Mouse (Mus musculus) limb, embryonic 15.5 days (tissue): ENCODE data around the gene Tmem207. TPM values are rescaled to one million over a fixed set of nuclear protein-coding genes. Genes with fewer than 3 reads are reported as not detected.

Experiments
- ATAC-seq: fragments of 200-750 bp; cut with Nextera tagmentation; 2 replicates; pipeline ENCODE4 v1.8.0; 2017; ENCODE audit warnings: low read depth, moderate TSS enrichment; ENCODE audit not compliant: insufficient number of reproducible peaks, low FRiP score, low TSS enrichment
- H3K27ac ChIP-seq: fragments of 300-500 bp; sonication (generic); 2 replicates; pipeline ENCODE4 v1.5.1; 2015; ENCODE audit warnings: moderate library complexity, mild to moderate bottlenecking, inconsistent platforms
- H3K27me3 ChIP-seq: fragments of 300-500 bp; sonication (generic); 2 replicates; pipeline ENCODE4 v1.6.1; 2015; ENCODE audit warnings: inconsistent platforms
- H3K36me3 ChIP-seq: fragments of 300-500 bp; sonication (generic); 2 replicates; pipeline ENCODE4 v1.6.1; 2015; ENCODE audit warnings: inconsistent platforms
- H3K4me1 ChIP-seq: fragments of 300-500 bp; sonication (generic); 2 replicates; pipeline ENCODE4 v1.6.1; 2015; ENCODE audit warnings: inconsistent platforms
- H3K4me2 ChIP-seq: fragments of 300-500 bp; sonication (generic); 2 replicates; pipeline ENCODE4 v1.6.1; 2015; ENCODE audit warnings: mild to moderate bottlenecking, inconsistent platforms
- H3K4me3 ChIP-seq: fragments of 300-500 bp; sonication (generic); 2 replicates; pipeline ENCODE4 v1.5.1; 2015; ENCODE audit warnings: mild to moderate bottlenecking, inconsistent platforms
- H3K9ac ChIP-seq: fragments of 300-500 bp; sonication (generic); 2 replicates; pipeline ENCODE4 v1.6.1; 2015; ENCODE audit warnings: inconsistent platforms
- H3K9me3 ChIP-seq: fragments of 300-500 bp; sonication (generic); 2 replicates; pipeline ENCODE4 v1.6.1; 2016; ENCODE audit warnings: inconsistent platforms
- WGBS: fragments of 180-500 bp; shearing (Covaris S2); methylation state at CpG from one replicate; pipeline ENCODE4 v1.1.7; 2015; 5-methylcytosine and 5-hydroxymethylcytosine counted together
- polyA plus RNA-seq: library from polyadenylated mRNA; unstranded; fragments of >200 nt; fragmentation: Nextera tagmentation; extraction: Ambion mirVana; gene quantifications from 2 replicates; pipeline ENCODE4 v1.2.1, GENCODE M21; 2015

Tmem207 gene
- not detected in 2 replicates for polyA plus RNA-seq

DNA sequence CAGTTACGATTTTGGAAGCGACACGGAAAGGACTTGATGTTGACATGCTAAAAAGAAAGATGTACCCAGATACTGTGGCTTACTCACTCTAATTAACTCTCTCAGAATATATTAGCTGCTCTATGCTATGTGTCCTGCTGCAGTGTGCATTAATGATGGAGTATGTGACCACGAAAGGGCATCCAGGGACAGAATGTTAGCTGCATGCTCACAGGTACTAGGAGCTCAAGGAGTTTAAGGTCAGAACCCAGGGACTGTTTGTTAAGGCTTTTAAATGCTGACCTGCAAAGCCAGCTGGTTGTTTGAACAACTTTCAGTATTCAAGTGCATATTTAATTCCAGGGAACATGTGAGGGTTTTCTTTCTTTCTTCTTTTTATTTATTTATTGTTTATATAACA, at the start of gene Tmem207:
Gene Tmem207, minus strand, starts transcription at position 101 of the 400 bp plus-strand sequence.
- no peaks in the 10 kb centered on the region for H3K9me3 ChIP-seq
- no peak within 1 kb of the TSS for H3K4me3 ChIP-seq
- no peaks in the 10 kb centered on the region for H3K27me3 ChIP-seq
- ATAC-seq: no peak
- no peak within 1 kb of the TSS for H3K9ac ChIP-seq
- no peaks in the 10 kb centered on the region for H3K4me1 ChIP-seq
- no peaks in the 10 kb centered on the region for H3K36me3 ChIP-seq
- 82% methylated on average over 4 of the region's 4 CpGs for WGBS
- H3K27ac ChIP-seq: no peak within 1 kb of the TSS
- no peak within 1 kb of the TSS for H3K4me2 ChIP-seq

DNA sequence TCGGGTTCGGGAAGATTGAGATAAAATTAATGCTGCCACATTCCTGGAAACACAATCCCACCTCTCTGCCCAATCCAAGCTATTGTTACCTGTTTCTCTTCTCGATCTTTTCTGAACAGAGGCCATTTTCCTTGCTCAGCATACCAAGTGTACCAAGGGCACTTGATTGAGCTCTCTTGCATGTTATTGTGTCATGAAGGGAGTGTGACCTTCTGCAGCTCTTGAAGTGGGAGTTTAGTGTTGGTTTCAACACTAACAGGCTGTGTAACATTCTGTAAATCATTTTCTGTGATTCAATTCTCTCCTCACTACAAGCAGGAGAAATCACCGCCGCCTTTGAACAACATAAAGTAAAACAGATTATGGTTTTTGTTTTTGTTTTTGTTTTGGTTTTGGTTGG, 47.6 kb upstream of the Tmem207 start:
- H3K4me3 ChIP-seq: no peak overlapping the region
- no peaks in the 10 kb centered on the region for H3K36me3 ChIP-seq
- H3K9me3 ChIP-seq: no peaks in the 10 kb centered on the region
- H3K9ac ChIP-seq: no peak overlapping the region
- no peak for ATAC-seq
- H3K4me2 ChIP-seq: no peak overlapping the region
- H3K4me1 ChIP-seq: no peaks in the 10 kb centered on the region
- H3K27ac ChIP-seq: no peak overlapping the region
- WGBS: 89% methylated on average over 5 of the region's 5 CpGs
- no peaks in the 10 kb centered on the region for H3K27me3 ChIP-seq

DNA sequence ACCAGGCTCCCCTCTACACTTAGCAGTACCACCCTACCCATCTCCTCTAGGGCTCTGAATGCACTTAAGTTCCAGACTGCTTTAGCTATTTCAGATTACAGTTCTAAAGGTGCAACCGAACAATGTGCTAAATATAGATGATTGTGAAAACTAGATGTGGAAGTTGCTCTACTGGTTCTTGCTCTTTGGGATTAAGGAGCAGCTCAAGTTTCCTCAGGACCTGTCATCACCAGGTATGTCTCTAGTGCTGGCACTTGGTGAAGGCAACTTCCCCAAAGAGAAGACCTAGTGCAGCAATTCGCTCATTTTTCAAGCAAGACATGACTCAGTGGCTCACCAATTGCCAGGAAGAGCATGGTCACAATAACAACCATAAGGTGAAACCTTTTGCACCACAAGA, 45.3 kb upstream of the Tmem207 start:
- Histone ChIP-seq H3K27ac (no peak overlapping the region), H3K36me3 (no peaks in the 10 kb centered on the region), H3K4me3 (no peak overlapping the region), H3K27me3 (no peaks in the 10 kb centered on the region), H3K9ac (no peak overlapping the region), H3K9me3 (no peaks in the 10 kb centered on the region), H3K4me1 (no peaks in the 10 kb centered on the region), H3K4me2 (no peak overlapping the region)
- WGBS: 71% methylated on average over 2 of the region's 2 CpGs
- ATAC-seq: no peak

DNA sequence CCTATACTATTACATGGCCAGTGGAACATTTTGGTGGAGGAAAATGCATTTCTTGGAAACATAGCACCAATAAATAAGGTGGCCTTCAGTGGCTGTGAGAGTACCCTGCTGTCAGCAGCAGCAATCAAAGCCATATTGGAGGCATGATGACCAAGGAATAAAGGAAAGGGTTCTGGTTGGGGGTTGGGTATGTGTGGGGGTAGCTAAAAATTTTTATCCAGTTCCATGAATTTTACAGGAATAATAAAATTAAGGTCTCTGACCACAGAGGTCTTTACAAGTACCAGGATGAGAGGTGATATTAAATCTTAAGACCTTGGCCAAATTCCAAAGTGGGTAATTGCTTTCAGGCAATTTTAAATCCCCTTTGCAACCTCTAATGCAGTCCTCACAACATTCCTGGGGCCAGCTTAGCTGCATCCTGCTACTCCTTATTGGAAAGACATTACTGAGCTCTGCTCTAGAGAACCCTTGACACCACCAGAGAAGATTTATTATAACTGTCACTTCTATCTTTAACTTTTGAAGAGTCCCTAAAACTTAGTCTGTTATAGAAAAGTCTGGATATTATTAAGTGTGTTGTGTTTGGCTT, 42.9 kb upstream of the Tmem207 start:
- no peak overlapping the region for H3K4me2 ChIP-seq

DNA sequence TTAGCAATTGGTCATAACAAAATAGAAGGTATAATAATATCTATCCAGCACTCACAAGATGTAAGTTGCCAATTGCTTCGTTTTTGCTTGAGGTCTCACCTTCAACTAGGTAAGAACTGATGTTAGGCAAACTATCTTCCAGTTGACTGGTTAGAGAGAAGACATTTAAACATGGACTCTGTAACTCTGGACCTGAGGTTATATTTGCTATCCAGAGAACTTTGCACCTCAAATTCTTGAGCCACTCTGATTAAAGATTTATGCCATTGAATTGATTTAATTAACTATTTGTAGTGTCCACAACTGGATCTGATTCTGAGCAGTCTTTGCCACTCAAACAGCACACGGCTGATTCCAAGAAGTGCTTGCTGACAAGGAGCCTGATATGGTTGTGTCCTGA, 36.2 kb upstream of the Tmem207 start:
- ATAC-seq: no peak
- no peaks in the 10 kb centered on the region for H3K9me3 ChIP-seq
- H3K27ac ChIP-seq: no peak overlapping the region
- no peak overlapping the region for H3K4me2 ChIP-seq
- WGBS: 72% methylated on average over 2 of the region's 2 CpGs
- H3K9ac ChIP-seq: no peak overlapping the region
- no peaks in the 10 kb centered on the region for H3K4me1 ChIP-seq
- H3K36me3 ChIP-seq: no peaks in the 10 kb centered on the region
- no peaks in the 10 kb centered on the region for H3K27me3 ChIP-seq
- H3K4me3 ChIP-seq: no peak overlapping the region

More for the DNA sequence above, 42.9 kb upstream of the Tmem207 start:
- no peak overlapping the region for H3K27ac ChIP-seq
- H3K4me3 ChIP-seq: no peak overlapping the region
- no peak overlapping the region for H3K9ac ChIP-seq
- ATAC-seq: no peak
- H3K27me3 ChIP-seq: no peaks in the 10 kb centered on the region
- no peaks in the 10 kb centered on the region for H3K36me3 ChIP-seq
- H3K4me1 ChIP-seq: no peaks in the 10 kb centered on the region
- no peaks in the 10 kb centered on the region for H3K9me3 ChIP-seq

DNA sequence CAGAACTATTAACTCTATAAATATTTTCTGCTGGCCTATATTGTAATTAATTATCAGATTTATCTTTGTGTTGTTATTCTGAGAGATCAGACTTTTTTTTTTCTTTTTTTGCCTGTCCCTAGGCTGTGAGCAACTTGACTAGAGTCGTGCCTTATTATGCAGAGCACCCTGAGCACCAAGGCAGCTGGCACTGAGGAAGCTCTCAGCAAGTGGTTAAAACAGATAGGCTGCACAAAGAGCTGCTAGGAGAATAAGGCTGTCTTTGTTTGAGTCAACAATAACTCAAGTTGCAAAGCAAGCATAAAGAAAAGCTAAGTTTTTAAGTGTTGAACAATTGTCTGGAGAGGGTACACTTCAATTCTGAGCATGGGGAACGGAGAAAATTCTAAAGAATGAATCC, 35.2 kb upstream of the Tmem207 start:
- no peaks in the 10 kb centered on the region for H3K9me3 ChIP-seq
- H3K27ac ChIP-seq: no peak overlapping the region
- no peaks in the 10 kb centered on the region for H3K27me3 ChIP-seq
- H3K4me1 ChIP-seq: no peaks in the 10 kb centered on the region
- no peak overlapping the region for H3K4me2 ChIP-seq
- WGBS: 47% methylated on average over 2 of the region's 2 CpGs
- no peak overlapping the region for H3K9ac ChIP-seq
- no peaks in the 10 kb centered on the region for H3K36me3 ChIP-seq
- ATAC-seq: no peak
- no peak overlapping the region for H3K4me3 ChIP-seq

DNA sequence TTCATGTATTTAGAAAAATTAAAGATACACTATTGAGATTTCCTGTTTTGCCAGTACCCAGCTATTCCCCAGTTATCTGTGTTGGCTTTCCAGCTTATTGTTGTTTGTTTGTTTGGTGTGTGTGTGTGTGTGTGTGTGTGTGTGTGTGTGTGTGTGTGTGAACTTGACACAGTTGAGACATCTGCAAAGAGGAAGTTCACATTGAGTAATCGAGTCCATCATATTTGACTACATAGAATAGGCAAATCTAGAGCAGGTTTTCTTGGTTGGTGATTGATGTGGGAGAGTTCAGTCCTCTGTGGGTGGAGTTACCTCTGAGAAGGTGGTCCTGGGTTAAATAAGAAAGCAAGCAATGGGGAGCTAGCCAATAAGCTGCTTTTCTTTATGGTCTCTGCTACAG, 32.2 kb upstream of the Tmem207 start:
- Histone ChIP-seq H3K9me3 (no peaks in the 10 kb centered on the region), H3K27ac (no peak overlapping the region), H3K27me3 (no peaks in the 10 kb centered on the region), H3K4me2 (no peak overlapping the region), H3K4me1 (no peaks in the 10 kb centered on the region), H3K9ac (no peak overlapping the region), H3K4me3 (no peak overlapping the region), H3K36me3 (no peaks in the 10 kb centered on the region)
- WGBS: 83% methylated on average over 1 of the region's 1 CpGs
- no peak for ATAC-seq

DNA sequence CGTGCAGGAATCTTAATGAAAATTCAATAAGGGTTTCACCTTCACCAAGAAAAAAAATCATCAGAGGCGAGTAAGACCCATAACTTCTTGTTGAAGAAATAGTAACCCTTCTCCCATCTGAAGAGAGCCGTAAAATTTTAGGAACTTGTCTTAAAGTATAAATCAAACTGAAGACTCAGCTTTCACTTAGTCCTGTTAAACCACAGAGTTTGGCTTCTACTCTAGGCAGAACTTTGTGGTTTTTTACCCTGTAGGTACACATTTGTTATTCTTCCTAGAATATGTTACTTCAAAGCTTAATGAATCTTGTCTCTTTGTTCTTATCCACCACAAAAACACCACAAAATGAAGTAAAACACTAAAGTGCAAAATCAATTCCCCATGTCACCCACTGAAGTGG, 25.7 kb upstream of the Tmem207 start:
- Histone ChIP-seq H3K4me2 (no peak overlapping the region), H3K9ac (no peak overlapping the region), H3K27me3 (no peaks in the 10 kb centered on the region), H3K4me3 (no peak overlapping the region), H3K27ac (no peak overlapping the region), H3K9me3 (no peaks in the 10 kb centered on the region), H3K36me3 (no peaks in the 10 kb centered on the region), H3K4me1 (no peaks in the 10 kb centered on the region)
- WGBS: 36% methylated on average over 3 of the region's 3 CpGs
- no peak for ATAC-seq

DNA sequence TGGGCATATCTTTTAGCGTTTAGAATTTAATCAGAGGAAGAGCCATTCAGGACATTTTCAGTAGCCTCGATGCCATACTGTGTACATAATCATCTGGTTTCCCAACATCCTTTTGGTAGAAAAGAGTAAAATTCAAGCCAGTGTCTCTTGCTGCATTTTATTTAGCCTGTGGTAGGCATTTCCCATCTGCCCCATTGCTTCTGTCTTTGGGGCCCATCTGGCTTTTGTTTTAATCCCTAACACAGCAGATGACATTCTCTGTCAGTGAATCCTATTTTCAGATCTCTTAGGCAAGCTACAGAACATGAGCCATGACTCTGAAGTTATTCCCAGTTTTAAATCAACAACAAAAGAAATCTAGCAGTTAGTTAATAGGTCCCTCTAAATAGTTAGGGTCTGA, 22.7 kb upstream of the Tmem207 start:
- Histone ChIP-seq H3K4me3 (no peak overlapping the region), H3K27me3 (no peaks in the 10 kb centered on the region), H3K4me1 (no peaks in the 10 kb centered on the region), H3K9ac (no peak overlapping the region), H3K36me3 (no peaks in the 10 kb centered on the region), H3K9me3 (no peaks in the 10 kb centered on the region), H3K27ac (no peak overlapping the region), H3K4me2 (no peak overlapping the region)
- no peak for ATAC-seq
- 88% methylated on average over 2 of the region's 2 CpGs for WGBS

DNA sequence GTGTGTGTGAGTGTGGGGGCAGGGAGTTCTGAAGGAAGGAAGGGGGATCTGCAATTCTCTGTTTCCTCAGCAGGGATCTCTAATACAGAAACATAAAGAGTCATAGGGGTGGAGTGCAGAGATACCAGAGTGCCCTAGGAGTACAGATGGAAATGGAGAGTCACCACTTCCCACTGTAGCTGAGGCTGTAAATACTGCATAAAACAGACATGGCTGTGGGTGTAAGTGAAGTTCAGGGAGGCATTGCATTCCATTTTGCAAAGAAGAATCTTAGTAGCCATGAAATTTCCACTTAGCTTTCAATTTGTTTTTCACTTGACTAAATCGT, 20.3 kb upstream of the Tmem207 start:
- no peak overlapping the region for H3K4me2 ChIP-seq
- no peak for ATAC-seq
- no peaks in the 10 kb centered on the region for H3K9me3 ChIP-seq
- H3K4me1 ChIP-seq: no peaks in the 10 kb centered on the region
- 68% methylated on average over 1 of the region's 1 CpGs for WGBS
- H3K27me3 ChIP-seq: no peaks in the 10 kb centered on the region
- H3K9ac ChIP-seq: no peak overlapping the region
- H3K4me3 ChIP-seq: no peak overlapping the region
- H3K36me3 ChIP-seq: no peaks in the 10 kb centered on the region
- no peak overlapping the region for H3K27ac ChIP-seq

DNA sequence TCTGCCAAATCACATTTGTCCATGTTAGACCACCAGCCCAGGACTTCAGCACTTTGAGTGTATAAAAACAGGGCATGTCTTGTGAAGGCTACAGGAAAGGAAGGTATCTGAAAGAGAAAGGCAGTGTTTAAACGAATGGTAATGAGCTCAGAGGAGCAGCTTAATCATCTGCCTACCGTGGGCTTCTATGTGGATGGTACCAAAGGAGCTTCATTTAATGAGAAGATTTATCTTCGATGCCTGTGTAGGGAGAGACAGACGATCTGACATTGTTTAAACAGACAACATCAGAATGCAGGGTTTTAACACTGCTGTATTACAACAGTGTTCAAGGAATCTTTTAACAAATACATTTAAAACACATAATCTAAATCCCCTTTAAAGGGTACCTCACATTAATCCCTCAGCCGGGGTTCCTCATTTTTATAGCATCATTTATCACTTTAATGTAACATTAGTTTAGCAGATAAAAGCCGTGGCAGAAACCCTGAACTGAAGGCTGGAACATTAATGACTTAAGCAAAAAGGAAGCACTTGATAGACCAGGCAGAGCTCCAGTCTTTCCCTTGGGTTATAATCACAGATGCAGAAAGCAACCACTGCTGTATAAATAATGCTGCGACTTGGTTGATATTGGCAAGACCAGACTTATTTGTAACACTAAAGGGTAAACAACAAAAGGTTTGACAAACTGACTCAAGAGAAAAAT, 19.8 kb upstream of the Tmem207 start:
- no peak overlapping the region for H3K9ac ChIP-seq
- H3K4me3 ChIP-seq: no peak overlapping the region
- no peaks in the 10 kb centered on the region for H3K4me1 ChIP-seq
- H3K36me3 ChIP-seq: no peaks in the 10 kb centered on the region
- no peak overlapping the region for H3K27ac ChIP-seq
- no peaks in the 10 kb centered on the region for H3K9me3 ChIP-seq
- no peak for ATAC-seq
- 16% methylated on average over 7 of the region's 7 CpGs for WGBS
- H3K27me3 ChIP-seq: no peaks in the 10 kb centered on the region
- no peak overlapping the region for H3K4me2 ChIP-seq

DNA sequence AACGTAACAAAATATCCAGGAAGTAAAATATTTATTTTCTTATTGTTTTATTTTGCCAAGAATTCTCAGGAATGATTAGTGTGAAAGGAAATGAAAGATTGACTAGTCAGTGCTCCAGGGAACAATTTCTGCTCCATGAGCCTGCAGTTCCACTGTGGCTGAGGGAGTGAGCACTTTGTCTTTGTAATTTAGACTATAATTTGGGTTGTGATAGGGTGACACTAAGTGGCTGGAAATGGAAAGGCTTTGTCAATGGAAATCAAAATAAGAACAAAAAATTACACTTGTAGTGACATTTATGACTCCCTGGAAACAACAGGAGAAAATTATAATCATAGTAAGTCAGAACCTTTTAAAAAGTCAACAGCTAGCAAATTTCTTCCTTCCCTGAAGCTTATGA, 5.7 kb upstream of the Tmem207 start:
- no peaks in the 10 kb centered on the region for H3K4me1 ChIP-seq
- no peaks in the 10 kb centered on the region for H3K9me3 ChIP-seq
- no peak overlapping the region for H3K4me3 ChIP-seq
- H3K4me2 ChIP-seq: no peak overlapping the region
- H3K27ac ChIP-seq: no peak overlapping the region
- no peak overlapping the region for H3K9ac ChIP-seq
- H3K27me3 ChIP-seq: no peaks in the 10 kb centered on the region
- no peaks in the 10 kb centered on the region for H3K36me3 ChIP-seq
- 64% methylated on average over 1 of the region's 1 CpGs for WGBS
- ATAC-seq: no peak

DNA sequence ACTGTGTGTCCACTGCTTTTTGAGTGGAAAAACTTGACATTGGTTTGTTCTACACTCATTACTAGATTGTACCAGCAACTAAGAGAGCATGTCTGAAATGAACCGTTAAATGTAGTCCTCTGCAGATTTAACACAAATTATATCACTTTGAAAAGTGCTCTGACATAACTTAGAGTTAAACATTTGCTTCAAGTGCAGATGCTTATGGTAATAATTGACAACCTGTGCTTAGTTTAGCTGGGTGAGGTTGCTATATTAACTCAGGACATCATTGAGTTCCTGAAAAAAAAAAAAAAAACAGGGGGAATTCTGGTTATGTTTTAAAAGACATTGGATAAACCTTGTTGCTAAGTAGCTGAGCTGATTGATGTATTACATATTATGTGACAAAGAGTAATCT, 3.9 kb upstream of the Tmem207 start:
- Histone ChIP-seq H3K9ac (no peak overlapping the region), H3K4me3 (no peak overlapping the region), H3K36me3 (no peaks in the 10 kb centered on the region), H3K27ac (no peak overlapping the region), H3K4me2 (no peak overlapping the region), H3K4me1 (no peaks in the 10 kb centered on the region), H3K9me3 (no peaks in the 10 kb centered on the region), H3K27me3 (no peaks in the 10 kb centered on the region)
- WGBS: 57% methylated on average over 1 of the region's 1 CpGs
- no peak for ATAC-seq
